Mouse (Mus musculus) cortical plate, adult 2 months (tissue): ENCODE data around the gene Gm11541.

Experiments
- CTCF ChIP-seq: fragments of 200-500 bp; IDR thresholded peaks from 2 replicates; pipeline ENCODE4 v1.5.1; 2011; ENCODE audit warnings: mild to moderate bottlenecking, control low read depth, low read length; ENCODE audit not compliant: insufficient read depth; ENCODE audit errors: extremely low read depth
- POLR2A ChIP-seq: fragments of 200-500 bp; IDR thresholded peaks from 2 replicates; pipeline ENCODE4 v1.6.1; 2011; ENCODE audit warnings: mild to moderate bottlenecking, low read length, control low read depth; ENCODE audit not compliant: insufficient read depth; ENCODE audit errors: extremely low read depth

GRCm38 (mm10) chr11:94697140-94697539 is 7.2 kb downstream of the Gm11541 start:
- TF ChIP-seq POLR2A (no peak), CTCF (no peak)
